Mouse (Mus musculus) kidney, adult 11 months (tissue): ENCODE measurements around the gene Pik3cd.

Source experiments
- DNase-seq: peaks from one replicate; pipeline ENCODE4 v3.0.0; 2022

The Pik3cd gene

DNA sequence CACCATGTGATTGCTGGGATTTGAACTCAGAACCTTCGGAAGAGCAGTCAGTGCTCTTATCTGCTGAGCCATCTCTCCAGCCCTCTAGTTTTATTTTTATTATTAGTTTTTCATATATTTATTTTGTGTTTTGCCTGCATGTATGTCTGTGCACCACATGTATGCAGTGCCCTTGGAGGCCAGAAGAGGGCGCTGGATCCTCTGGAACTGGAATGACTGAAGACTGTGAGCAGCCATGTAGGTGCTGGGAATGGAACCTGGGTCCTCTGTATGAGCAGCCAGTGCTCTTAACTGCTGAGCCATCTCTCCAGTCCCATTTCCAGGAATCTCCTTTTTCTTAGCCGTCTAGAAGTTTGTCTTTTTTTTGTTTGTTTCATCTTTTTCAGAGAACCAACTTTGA lies 97.9 kb downstream of the Pik3cd start:
- DNase-seq = no peak

DNA sequence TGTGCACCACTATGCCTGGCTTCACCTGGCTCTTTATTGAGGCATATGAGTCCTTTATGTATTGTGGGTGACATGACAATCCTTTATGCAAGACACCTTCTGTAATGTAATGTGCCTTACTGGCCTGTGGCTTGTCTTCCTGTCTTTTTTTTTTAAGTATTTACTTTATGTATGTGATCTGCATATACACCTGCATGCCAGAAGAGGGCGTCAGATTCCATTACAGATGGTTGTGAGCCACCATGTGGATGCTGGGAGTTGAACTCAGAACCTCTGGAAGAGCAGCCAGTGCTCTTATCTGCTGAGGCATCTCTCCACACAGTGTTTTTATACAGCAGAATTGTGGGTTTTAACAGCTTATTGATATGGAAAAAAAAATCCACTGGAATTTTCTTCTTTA lies 98.5 kb downstream of the Pik3cd start:
- DNase-seq = no peak

DNA sequence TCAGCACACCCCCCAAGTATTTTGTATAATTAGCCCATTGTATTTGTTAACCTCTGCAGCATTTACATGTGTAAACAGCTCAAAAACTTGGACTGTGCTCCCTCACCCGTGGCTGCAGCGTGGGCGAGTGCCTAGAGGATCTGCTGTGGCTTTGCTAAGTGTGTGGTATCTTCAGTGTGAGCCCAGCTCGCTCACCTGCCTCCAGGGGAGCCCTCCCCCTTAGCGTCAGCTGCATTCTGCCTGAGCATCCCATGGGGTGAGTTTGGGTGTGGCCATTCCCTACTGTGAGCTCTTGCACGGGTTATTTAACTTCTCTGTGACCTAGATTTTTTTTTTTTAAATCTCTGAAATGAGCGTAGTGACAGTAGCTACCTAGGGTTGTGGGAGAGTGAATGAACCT lies 100.1 kb downstream of the Pik3cd start:
- DNase-seq = no peak

DNA sequence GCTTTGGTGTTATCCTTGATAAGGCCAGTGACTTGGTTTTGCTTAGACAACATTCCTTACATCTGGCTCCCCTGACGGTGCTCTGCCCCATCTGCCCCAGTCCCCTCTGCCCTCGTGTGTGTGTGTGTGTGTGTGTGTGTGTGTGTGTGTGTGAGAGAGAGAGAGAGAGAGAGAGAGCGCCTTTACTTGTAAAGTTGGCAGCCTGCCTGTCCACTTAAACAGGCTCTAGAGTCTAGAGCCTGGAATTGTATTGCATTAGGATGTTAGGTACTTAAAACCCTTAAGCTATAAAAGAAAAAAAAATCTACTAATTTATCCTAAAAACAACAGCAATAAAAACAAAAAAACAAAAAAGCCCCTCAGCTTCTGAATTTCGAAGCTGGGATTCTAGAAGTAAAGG lies 100.9 kb downstream of the Pik3cd start:
- DNase-seq = no peak

DNA sequence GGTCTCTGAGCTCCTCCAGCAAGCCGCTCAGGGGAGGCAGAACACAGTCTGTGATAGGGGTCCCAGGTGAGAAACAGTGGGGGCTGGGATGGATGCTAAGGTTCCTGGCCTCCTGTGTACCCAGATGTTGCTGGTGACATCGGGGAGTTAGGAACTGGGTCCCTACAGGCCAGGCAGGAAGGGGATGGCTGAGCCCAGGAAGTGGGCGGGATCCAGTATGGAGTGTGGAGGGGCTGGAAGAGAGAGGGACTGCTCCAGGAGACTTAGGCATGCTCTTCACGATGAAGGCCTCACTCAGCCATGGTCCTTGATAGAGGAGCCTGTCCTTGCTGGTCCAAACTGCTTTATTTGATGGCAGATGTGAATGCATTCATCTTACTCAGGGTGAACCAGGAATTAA lies 102.2 kb downstream of the Pik3cd start:
- DNase-seq = no peak

DNA sequence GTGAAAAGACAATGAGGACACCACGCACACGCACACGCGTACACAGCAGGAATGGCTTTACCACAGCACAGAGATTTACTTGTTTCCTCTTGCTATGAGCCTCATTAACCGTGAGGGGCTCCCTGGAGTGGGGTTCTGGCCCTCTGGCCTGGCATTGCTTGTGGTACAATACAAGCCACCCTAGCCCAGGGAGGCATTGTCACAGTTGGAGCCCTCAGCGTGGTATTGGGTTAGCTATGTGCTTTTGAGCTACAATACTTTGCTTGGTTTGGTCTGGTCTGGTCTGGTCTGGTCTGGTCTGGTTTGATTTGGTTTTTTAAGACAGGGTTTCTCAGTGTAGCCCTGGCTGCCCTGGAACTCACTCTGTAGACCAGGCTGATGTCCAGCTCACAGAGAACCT lies 102.8 kb downstream of the Pik3cd start:
- DNase-seq = no peak
